Mouse (Mus musculus) retina, adult 2 months (tissue): ENCODE results near the gene Pqlc3.
"Not testable (repeated sequence)": the region's sequence is repeated elsewhere in the genome, so short reads cannot be mapped to it uniquely, and the experiment has no call there.

ENCODE experiments used
- DNase-seq: peaks from one replicate; pipeline ENCODE4 v3.0.0-alpha.2; 2012; ENCODE audit warnings: low read depth, low spot score

The Pqlc3 gene

GRCm38 (mm10) chr12:16999739-17000497 is at the start of gene Pqlc3:
Gene Pqlc3 (minus strand): TSS chr12:17000408.
- DNase-seq: no peak

- no peak for DNase-seq
Measured at GRCm38 (mm10) chr12:17049796-17050195, 49.6 kb upstream of the Pqlc3 start.

GRCm38 (mm10) chr12:17048979-17049612 is 48.9 kb upstream of the Pqlc3 start:
- DNase-seq: no peak

GRCm38 (mm10) chr12:17043311-17043710 is 43.1 kb upstream of the Pqlc3 start:
- no peak for DNase-seq

GRCm38 (mm10) chr12:17040567-17040966 is 40.4 kb upstream of the Pqlc3 start:
- no peak for DNase-seq

GRCm38 (mm10) chr12:17039415-17039814 is 39.2 kb upstream of the Pqlc3 start:
- DNase-seq: no peak

- DNase-seq: no peak
Measured at GRCm38 (mm10) chr12:17038246-17038645, 38.0 kb upstream of the Pqlc3 start.

- no peak for DNase-seq
Measured at GRCm38 (mm10) chr12:17037053-17037610, 36.9 kb upstream of the Pqlc3 start.

- no peak for DNase-seq
Measured at GRCm38 (mm10) chr12:17036532-17036931, 36.3 kb upstream of the Pqlc3 start.

GRCm38 (mm10) chr12:17035128-17035527 is 34.9 kb upstream of the Pqlc3 start:
- no peak for DNase-seq

- no peak for DNase-seq
Measured at GRCm38 (mm10) chr12:17034671-17035070, 34.5 kb upstream of the Pqlc3 start.

- DNase-seq: no peak
Measured at GRCm38 (mm10) chr12:17033464-17033841, 33.2 kb upstream of the Pqlc3 start.

GRCm38 (mm10) chr12:17032694-17033463 is 32.7 kb upstream of the Pqlc3 start:
- peak; percentile 63 for DNase-seq

GRCm38 (mm10) chr12:17024554-17025110 is 24.4 kb upstream of the Pqlc3 start:
- DNase-seq: no peak

GRCm38 (mm10) chr12:17022145-17022544 is 21.9 kb upstream of the Pqlc3 start:
- DNase-seq: no peak

- not testable (repeated sequence) for DNase-seq
Measured at GRCm38 (mm10) chr12:17021125-17021524, 20.9 kb upstream of the Pqlc3 start.

GRCm38 (mm10) chr12:17018468-17018867 is 18.3 kb upstream of the Pqlc3 start:
- DNase-seq: no peak

GRCm38 (mm10) chr12:17015711-17016110 is 15.5 kb upstream of the Pqlc3 start:
- no peak for DNase-seq

GRCm38 (mm10) chr12:17012067-17012899 is 12.1 kb upstream of the Pqlc3 start:
- DNase-seq: no peak

GRCm38 (mm10) chr12:17011100-17011870 is 11.1 kb upstream of the Pqlc3 start, which contains the start of gene 2410004P03Rik:
Gene 2410004P03Rik (minus strand): TSS chr12:17011727.
- DNase-seq: peak; percentile 38
